Mouse (Mus musculus) intestine, embryonic 14.5 days (tissue): Measurements from ENCODE around the gene Usp44. TPM values are rescaled to one million over a fixed set of nuclear protein-coding genes. Genes with fewer than 3 reads are reported as not detected.
A peak's percentile ranks its signal among the peaks of the same experiment; 100 is the strongest.

Experiments
- ATAC-seq: fragments of 200-750 bp; cut with Nextera tagmentation; replicated peaks from 2 replicates; pipeline ENCODE4 v1.8.0; 2017; ENCODE audit warnings: low read depth, moderate number of reproducible peaks, moderate TSS enrichment, moderate library complexity; ENCODE audit not compliant: low FRiP score, low TSS enrichment
- DNase-seq: peaks from one replicate; pipeline ENCODE4 v3.0.0-alpha.2; 2018; ENCODE audit warnings: low spot score
- H3K27ac ChIP-seq: fragments of 300-500 bp; sonication (generic); 2 replicates; pipeline ENCODE4 v1.5.1; 2014; ENCODE audit warnings: low read depth, mild to moderate bottlenecking, control low read depth
- H3K27me3 ChIP-seq: fragments of 300-500 bp; sonication (generic); replicated peaks from 2 replicates; pipeline ENCODE4 v1.6.1; 2014; ENCODE audit warnings: low read length, control low read depth; ENCODE audit not compliant: control insufficient read depth, insufficient read depth
- H3K36me3 ChIP-seq: fragments of 300-500 bp; sonication (generic); 2 replicates; pipeline ENCODE4 v1.6.1; 2014; ENCODE audit warnings: low read length, control low read depth; ENCODE audit not compliant: control insufficient read depth, insufficient read depth
- H3K4me1 ChIP-seq: fragments of 300-500 bp; sonication (generic); replicated peaks from 2 replicates; pipeline ENCODE4 v1.6.1; 2014; ENCODE audit warnings: low read length, control low read depth, mixed read lengths; ENCODE audit not compliant: control insufficient read depth, insufficient read depth
- H3K4me2 ChIP-seq: fragments of 300-500 bp; sonication (generic); 2 replicates; pipeline ENCODE4 v1.6.1; 2014; ENCODE audit warnings: low read length
- H3K4me3 ChIP-seq: fragments of 300-500 bp; sonication (generic); 2 replicates; pipeline ENCODE4 v1.5.1; 2014; ENCODE audit warnings: low read depth, low read length, control low read depth, mixed read lengths
- H3K9ac ChIP-seq: fragments of 300-500 bp; sonication (generic); 2 replicates; pipeline ENCODE4 v1.6.1; 2014; ENCODE audit warnings: mild to moderate bottlenecking, low read length
- H3K9me3 ChIP-seq: fragments of 300-500 bp; sonication (generic); 2 replicates; pipeline ENCODE4 v1.6.1; 2016; ENCODE audit warnings: low read length, control low read depth; ENCODE audit not compliant: control insufficient read depth
- WGBS: fragments of 180-500 bp; shearing (Covaris S2); extraction: QIAGEN DNeasy Blood & Tissue Kit; methylation state at CpG from one replicate; pipeline ENCODE4 v1.1.7; 2014; 5-methylcytosine and 5-hydroxymethylcytosine counted together
- polyA plus RNA-seq: library from polyadenylated mRNA; unstranded; fragments of >200 nt; fragmentation: Nextera tagmentation; extraction: Ambion mirVana; gene quantifications from 2 replicates; pipeline ENCODE4 v1.2.1, GENCODE M21; 2014

The Usp44 gene
- polyA plus RNA-seq, 1 experiment from 2014 or later: 0.38 TPM

DNA sequence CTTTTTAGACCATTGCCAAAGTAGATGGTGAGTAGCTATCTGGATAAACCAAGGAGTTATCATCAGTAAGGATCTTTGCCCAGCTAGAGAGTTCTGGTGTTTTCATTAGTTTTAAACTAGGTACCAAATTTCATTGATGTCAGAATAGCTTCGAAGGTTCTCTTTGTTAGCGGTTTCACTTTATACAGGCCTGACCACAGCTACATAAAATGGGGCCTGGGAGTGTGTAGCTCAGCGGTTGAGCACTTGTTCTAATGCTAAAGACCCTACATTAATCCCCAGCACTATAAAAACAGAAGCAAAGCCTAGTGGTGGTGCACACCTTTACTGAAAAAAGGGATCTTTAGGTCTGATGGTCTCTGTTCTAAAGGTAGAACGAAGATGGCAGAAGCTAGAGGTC lies 59.2 kb downstream of the Usp44 start:
- WGBS: 74% methylated on average over 4 of the region's 4 CpGs
- Histone ChIP-seq H3K9me3 (no peaks in the 10 kb centered on the region), H3K36me3 (peaks cover 15% of the 10 kb centered on the region), H3K27me3 (no peaks in the 10 kb centered on the region), H3K27ac (no peak overlapping the region), H3K4me2 (peak overlapping the region; percentile 88), H3K4me3 (peak overlapping the region; percentile 97; the same call in 1 of the 2 replicates), H3K9ac (no peak overlapping the region), H3K4me1 (peaks cover 8% of the 10 kb centered on the region)
- ATAC-seq (no peak), DNase-seq (no peak)

DNA sequence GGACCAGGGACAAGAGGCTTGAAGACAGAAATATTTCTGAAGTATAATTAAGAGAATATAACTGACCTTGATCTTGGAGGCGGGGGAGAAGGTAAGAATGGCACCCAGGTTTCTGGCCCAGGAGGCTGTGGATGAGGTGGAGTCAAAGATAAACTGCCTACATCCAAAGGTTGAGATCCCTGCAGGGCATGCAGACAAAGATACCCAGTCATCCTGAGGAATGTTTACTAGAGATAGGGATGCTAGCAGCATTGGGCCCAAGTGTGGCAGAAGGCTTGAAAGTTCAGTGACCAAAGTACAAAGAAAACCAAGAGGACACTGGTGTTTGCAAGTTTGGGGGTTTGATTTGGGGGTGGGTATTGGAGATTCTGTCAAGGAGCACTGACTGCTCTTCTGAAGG lies 59.7 kb downstream of the Usp44 start:
- Histone ChIP-seq H3K36me3 (peaks cover 11% of the 10 kb centered on the region), H3K27ac (no peak overlapping the region), H3K9ac (no peak overlapping the region), H3K4me1 (peaks cover 8% of the 10 kb centered on the region), H3K4me2 (no peak overlapping the region), H3K4me3 (no peak overlapping the region), H3K9me3 (no peaks in the 10 kb centered on the region), H3K27me3 (no peaks in the 10 kb centered on the region)
- 81% methylated on average over 1 of the region's 1 CpGs for WGBS
- no peak for ATAC-seq
- no peak for DNase-seq

DNA sequence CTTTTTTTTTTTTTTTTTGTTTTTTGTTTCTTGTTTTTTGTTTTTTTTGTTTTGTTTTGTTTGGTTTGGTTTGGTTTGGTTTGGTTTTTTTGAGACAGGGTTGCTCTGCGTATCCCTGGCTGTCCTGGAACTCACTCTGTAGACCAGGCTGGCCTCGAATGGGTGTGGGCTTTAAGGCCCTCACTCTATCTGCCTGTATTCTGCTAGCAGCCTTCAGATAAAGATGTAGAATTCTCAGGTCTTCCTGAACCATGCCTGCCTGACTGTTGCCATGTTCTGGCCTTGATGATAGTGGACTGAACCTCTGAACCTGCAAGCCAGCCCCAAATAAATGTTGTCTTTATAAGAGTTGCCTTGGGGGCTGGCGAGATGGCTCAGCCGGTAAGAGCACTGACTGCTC lies 61.2 kb downstream of the Usp44 start:
- no peak for ATAC-seq
- no peaks in the 10 kb centered on the region for H3K9me3 ChIP-seq
- no peak for DNase-seq
- H3K36me3 ChIP-seq: no peaks in the 10 kb centered on the region
- no peaks in the 10 kb centered on the region for H3K27me3 ChIP-seq
- H3K4me2 ChIP-seq: no peak overlapping the region
- H3K9ac ChIP-seq: no peak overlapping the region
- WGBS: 93% methylated on average over 4 of the region's 4 CpGs
- no peak overlapping the region for H3K27ac ChIP-seq
- no peak overlapping the region for H3K4me3 ChIP-seq
- peaks cover 8% of the 10 kb centered on the region for H3K4me1 ChIP-seq

DNA sequence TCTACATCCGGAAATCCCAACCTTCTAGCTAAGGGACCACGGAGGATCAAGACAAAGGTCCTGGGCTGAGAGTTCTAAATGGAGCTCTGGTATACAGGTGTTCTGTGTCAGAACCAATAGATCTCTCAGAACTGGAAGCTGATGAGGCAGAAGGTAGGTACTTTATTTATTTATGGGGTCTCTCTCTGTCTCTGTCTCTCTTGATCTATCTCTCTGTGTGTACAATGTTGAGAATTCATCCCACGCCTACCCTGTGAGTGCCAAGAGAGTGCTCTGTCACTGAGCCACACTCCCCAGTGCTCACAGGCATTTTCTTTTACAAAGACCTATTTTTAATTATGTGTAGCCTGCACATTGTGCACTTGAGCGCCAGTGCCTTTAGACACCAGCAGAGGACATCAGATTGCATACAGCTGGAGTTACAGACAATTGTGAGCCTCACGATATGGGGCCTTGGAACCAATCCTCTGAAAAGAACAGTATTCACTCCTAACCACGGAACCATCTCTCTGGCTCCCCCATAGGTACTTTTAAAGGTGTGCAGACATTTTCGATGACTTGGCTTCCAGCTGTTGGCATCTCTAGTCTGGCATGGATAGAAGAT lies 65.8 kb downstream of the Usp44 start, which contains the start of gene Metap2:
TSS of gene Metap2 (minus strand) at position 51 of the 604 bp plus-strand sequence.
- H3K27ac ChIP-seq: no peak within 1 kb of the TSS
- no peaks in the 10 kb centered on the region for H3K9me3 ChIP-seq
- H3K4me3 ChIP-seq: no peak within 1 kb of the TSS
- ATAC-seq (no peak), DNase-seq (no peak)
- H3K36me3 ChIP-seq: no peaks in the 10 kb centered on the region
- WGBS: 67% methylated on average over 7 of the region's 7 CpGs
- no peak within 1 kb of the TSS for H3K4me2 ChIP-seq
- no peaks in the 10 kb centered on the region for H3K4me1 ChIP-seq
- no peak within 1 kb of the TSS for H3K9ac ChIP-seq
- H3K27me3 ChIP-seq: no peaks in the 10 kb centered on the region

DNA sequence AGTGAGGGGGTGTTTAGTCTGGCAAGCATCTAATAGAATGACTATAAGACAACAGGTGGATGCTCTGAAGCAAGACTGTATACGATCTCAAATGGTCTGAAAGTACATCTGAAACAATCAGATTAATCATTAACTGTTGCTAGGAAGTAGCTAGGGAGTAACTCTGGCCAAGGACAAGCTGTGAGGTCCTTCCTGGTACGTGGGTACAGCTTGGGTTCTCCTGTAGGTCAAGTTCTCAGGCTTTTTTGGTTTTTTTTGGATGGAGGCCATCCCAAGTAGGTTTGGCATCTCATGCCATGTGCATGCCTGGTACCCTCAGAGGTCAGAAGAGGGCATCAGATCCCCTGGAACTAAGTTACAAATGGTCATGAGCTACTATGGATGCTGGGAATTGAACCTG lies 67.9 kb downstream of the Usp44 start:
- DNase-seq (no peak), ATAC-seq (no peak)
- H3K4me2 ChIP-seq: no peak overlapping the region
- no peaks in the 10 kb centered on the region for H3K36me3 ChIP-seq
- no peak overlapping the region for H3K9ac ChIP-seq
- no peak overlapping the region for H3K27ac ChIP-seq
- H3K4me3 ChIP-seq: no peak overlapping the region
- H3K9me3 ChIP-seq: no peaks in the 10 kb centered on the region
- H3K4me1 ChIP-seq: no peaks in the 10 kb centered on the region
- no peaks in the 10 kb centered on the region for H3K27me3 ChIP-seq
- 55% methylated on average over 2 of the region's 2 CpGs for WGBS

DNA sequence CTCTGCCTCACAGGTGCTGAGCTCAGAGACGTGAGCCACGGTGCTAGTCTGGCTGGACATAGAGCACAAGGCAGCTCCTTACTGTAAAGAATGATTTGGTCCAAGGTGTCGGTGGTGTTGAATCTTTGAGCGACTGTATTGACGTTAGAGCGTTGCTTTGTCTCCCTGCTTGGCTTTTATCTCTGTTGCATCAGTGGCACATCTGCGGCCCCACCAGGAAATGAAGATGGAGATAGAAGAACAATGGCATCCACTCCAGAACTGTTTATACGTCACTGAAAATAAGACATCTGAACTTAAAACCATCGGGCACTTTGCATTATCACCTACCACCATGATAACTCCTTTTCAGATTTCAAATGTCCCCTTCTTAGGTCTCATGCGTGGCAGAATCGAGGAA lies 68.6 kb downstream of the Usp44 start:
- DNase-seq (no peak), ATAC-seq (no peak)
- Histone ChIP-seq H3K36me3 (no peaks in the 10 kb centered on the region), H3K27ac (no peak overlapping the region), H3K9ac (no peak overlapping the region), H3K4me3 (no peak overlapping the region), H3K9me3 (no peaks in the 10 kb centered on the region), H3K4me2 (no peak overlapping the region), H3K4me1 (no peaks in the 10 kb centered on the region), H3K27me3 (no peaks in the 10 kb centered on the region)
- 89% methylated on average over 11 of the region's 11 CpGs for WGBS

DNA sequence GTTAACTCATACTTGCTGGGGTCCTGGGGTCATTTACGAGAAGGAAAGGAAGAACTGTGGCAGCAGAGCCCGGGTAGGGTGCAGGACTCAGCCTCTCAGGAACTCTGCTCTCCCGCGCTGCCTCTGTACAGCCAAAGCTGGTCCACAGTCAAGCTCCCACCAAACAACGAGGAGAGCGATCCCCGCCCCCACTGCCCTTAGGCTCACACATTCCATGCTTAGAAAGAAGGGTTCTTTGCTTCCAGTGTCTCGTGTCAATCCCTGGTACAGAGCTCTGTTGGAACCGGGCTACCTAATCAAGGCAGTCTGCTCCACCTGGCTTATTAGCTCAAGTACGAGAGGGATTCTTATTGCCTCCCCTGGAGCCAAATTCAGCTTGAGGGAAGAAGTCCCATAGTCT lies 76.0 kb downstream of the Usp44 start:
- Histone ChIP-seq H3K9ac (no peak overlapping the region), H3K36me3 (no peaks in the 10 kb centered on the region), H3K4me3 (no peak overlapping the region), H3K27me3 (no peaks in the 10 kb centered on the region), H3K4me2 (no peak overlapping the region), H3K9me3 (no peaks in the 10 kb centered on the region), H3K27ac (no peak overlapping the region), H3K4me1 (no peaks in the 10 kb centered on the region)
- 51% methylated on average over 10 of the region's 10 CpGs for WGBS
- ATAC-seq (no peak), DNase-seq (no peak)

Other genes with a start within 250 kb of the Usp44 start
- gene Snrpf, start 241.8 kb upstream of the Usp44 start, polyA plus RNA-seq: 147 and 151 TPM in 2 replicates
- gene Ntn4, start 190.9 kb upstream of the Usp44 start, polyA plus RNA-seq: 0.52 and 0.65 TPM in 2 replicates
- 206 and 207 TPM in 2 replicates for gene Metap2, start 65.5 kb downstream of the Usp44 start, polyA plus RNA-seq
- gene Vezt, start 204.3 kb downstream of the Usp44 start, polyA plus RNA-seq: 25.6 and 30.0 TPM in 2 replicates
- gene Fgd6, start 204.4 kb downstream of the Usp44 start, polyA plus RNA-seq: 5.0 and 5.1 TPM in 2 replicates